Mouse (Mus musculus) G1E (cell line): ENCODE measurements around the gene Il17rc.

Experiments used
- CTCF ChIP-seq: IDR thresholded peaks from 2 replicates; pipeline ENCODE4 v1.5.1; 2012; ENCODE audit warnings: low read depth, low read length, inconsistent platforms, mixed read lengths
- GATA2 ChIP-seq: IDR thresholded peaks from 2 replicates; pipeline ENCODE4 v1.6.1; 2012; ENCODE audit warnings: low read depth, low read length, inconsistent platforms, borderline replicate concordance

GRCm38 (mm10) chr6:113447639-113448038 is 23.6 kb upstream of the Il17rc start:
- TF ChIP-seq GATA2 = no peak
- TF ChIP-seq CTCF = no peak
